Mouse (Mus musculus): ENCODE data around the gene Cd63. TPM values are rescaled to one million over a fixed set of nuclear protein-coding genes. Genes with fewer than 3 reads are reported as not detected.

The Cd63 gene
- total RNA-seq (2021) = 100 to 1,000 TPM; 203 to 239 TPM

DNA sequence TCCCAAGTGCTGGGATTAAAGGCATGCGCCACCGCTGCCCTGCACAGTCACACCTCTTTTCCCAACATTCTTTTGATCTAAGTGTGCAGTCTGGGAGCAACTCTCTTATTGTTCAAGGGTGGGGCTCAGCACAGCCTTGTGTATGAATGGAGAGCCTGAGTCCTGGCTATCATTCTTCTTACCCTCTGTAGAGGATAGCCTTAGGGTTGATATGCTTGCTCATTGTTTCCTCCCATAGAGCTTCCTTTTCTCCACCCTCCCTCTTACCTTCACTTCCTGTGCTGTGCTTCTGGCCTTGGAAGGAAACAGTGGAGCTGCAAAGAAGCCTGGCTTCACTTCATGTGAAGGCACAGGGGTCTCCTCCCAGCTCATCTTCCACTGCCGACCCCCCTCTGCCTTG is at the start of gene Cd63:
TSS of gene Cd63 (plus strand) at position 292 of the 400 bp plus-strand sequence.
- DNase-seq = no peak
- intact Hi-C loops (cut with DNase I) = no loop called here

DNA sequence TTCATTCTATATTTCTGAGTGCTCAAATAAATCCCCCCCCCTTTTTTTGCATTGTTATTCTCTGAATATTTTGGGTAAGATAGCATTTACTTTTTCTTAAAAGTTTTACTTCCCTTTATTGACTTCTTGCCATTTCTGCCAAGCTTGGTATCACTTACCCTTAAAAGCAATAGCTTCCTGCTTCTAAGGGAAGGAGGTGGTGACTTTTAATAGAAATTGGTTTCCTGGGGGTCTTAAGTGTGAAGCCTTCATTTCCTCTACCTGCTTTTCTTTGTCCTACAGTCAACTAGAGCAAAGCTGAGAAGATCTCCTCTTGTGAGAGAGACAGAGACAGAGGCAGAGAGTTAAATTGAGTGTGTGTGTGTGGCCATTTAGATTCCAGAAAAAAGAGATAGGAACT is 39.6 kb upstream of the Cd63 start:
- no peak for DNase-seq
- intact Hi-C loops (cut with DNase I) = no loop called here

DNA sequence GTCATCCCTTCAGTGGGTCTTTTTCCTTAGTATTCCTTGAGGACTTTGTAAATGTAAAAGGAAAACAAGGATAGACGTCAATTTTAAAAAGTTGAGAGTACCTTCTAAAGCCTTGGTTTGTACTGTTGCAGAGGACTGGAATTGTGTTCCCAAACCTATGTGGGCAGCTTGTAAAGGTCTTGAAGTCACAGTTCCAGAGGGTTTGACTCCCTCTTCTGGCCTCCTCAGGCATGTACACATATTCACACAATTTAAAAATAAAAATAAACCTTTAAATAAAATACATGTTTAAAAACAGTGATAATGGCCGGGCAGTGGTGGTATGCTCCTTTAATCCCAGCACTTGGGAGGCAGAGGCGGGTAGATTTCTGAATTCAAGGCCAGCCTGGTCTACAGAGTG is 34.7 kb upstream of the Cd63 start:
- intact Hi-C loops (cut with DNase I) = no loop called here
- DNase-seq = no peak

DNA sequence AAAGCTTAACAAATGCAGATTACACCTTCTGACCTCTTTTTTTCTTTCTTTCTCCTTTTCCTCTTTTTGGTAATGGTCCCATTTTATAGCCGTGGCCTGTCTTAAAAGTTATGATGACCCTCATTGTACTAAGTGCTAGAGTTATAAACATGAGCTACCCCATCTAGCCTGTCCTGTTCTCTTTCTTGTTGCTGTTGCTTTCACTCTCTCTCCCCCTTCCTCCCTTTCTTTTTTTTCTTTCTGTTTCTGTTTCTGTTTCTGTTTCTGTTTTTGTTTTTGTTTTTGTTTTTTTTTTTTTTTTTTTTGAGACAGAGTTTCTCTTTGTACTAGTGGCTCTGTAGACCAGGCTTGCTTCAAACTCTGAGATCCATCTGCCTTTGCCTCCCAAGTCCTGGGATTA is 34.3 kb upstream of the Cd63 start:
- intact Hi-C loops (cut with DNase I) = no loop called here
- no peak for DNase-seq

DNA sequence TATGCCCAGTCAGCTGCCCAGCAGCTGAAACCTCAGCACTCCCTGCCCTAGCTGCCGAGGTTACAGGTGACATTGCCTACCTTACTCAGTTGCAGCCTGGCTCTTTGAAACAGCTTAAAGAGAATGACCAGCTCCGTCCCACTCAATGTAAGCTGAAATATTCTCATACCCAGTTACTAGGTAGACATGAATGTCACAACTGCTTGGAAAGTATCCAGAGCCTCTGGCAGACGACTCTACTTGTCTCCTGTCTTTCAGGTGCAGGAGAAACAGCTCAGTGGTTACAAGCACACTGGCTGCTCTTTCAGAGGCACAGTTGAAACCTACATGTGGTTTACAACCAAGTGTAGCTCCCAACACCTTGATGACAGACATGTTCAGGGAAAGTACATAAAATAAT is 30.4 kb upstream of the Cd63 start:
- intact Hi-C loops (cut with DNase I) = no loop called here
- DNase-seq = no peak

DNA sequence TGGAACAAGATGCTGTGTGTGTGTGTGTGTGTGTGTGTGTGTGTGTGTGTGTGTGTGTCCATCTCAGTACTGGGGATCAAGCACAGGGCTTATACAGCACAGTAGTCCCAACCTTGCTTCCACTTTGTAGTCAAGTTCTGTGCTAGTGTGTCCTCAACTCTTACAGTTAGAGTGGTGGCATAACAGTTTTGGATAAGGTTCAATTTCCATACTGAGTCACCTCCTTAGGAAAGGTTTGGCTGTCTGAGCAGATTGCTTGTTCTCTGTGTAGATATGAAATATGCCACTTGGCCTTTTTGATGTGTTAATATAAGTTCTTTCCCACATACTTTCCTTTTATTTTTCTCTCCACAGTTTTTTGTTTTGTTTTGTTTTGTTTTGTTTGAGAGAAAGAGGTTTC is 22.5 kb upstream of the Cd63 start:
- intact Hi-C loops (cut with DNase I) = no loop called here
- no peak for DNase-seq

DNA sequence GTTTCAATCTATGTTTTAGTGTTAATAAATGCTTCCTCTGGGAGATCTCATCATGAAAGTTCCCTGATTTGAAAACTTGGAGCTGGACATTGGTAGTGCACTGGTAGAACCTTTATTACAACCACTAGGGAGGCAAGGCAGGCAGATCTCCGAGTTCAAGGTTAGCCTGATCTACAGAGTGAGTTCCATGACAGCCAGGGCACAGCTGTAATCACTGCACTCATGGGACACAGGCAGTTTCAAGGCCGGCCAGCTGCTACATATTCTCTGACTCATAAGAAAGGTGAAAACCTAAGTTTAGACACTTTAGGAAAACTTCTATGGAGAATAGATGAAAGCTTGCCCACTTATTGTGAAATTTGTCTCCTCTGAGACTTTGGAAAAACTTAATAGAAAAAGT is 22.0 kb upstream of the Cd63 start:
- DNase-seq = no peak
- intact Hi-C loops (cut with DNase I) = no loop called here

DNA sequence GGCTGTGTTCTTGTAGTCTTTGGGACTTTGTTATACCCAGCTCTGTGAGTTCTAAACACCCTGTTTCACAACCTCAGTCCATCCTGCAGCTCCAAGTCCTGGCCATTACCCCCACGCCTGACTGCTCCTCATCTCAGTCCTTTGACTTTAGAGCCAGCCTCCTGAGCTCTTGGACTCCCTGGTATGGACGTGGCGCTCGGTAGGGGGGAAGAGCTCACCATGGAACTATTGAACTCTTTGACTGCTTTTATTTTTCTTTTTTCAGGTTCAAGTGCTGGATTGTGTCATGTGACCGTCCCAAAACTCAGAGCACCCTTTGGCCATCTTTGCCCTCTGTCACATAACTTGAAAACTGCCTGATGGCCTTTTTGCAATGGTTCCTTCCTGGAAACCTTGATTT is 18.7 kb upstream of the Cd63 start:
- no peak for DNase-seq
- intact Hi-C loops (cut with DNase I) = no loop called here

DNA sequence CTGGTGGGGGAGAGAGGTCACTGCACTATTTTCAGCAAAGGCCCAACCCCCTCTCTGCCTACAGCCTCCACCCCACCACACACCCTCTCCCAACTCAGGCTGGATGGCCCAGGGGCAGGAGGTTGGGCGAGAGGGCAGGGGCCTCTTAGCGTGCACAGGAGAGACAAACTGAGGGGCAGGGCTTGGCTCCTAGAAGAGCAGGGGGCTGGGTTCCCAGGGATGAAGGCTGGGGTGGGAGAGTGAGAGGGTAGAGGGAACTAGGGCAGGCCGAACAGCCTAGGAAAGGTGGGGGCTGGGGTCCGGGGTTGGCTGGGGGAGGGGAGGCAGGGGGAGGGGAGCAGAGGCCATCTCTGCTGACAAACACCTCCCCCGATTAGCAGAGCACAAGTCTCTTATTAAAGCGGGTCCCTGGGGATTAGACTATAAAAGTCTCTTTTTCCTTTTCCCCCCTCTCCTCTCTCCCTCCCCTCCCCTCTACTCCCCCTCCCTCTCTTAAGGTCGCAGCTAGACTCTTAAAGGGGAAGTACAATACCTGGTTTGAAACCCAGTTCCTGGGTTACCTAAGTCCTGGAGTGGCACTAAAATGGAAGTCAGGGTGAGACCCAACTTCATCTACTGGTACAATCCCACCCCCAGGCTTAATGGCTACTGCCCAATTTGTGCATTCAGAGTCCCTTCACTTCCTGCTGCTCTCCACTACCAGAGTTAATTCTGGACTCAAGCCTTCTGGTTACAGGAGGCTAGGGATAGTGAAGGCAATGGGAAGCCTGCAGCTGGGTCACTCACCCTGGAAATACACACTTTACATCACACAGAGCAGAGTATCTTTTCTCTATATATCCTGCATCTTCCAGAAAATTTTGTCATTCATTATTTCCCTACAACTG is 11.6 kb upstream of the Cd63 start:
- intact Hi-C loops (cut with DNase I) = no loop called here
- DNase-seq = peak; percentile 20 to 28

DNA sequence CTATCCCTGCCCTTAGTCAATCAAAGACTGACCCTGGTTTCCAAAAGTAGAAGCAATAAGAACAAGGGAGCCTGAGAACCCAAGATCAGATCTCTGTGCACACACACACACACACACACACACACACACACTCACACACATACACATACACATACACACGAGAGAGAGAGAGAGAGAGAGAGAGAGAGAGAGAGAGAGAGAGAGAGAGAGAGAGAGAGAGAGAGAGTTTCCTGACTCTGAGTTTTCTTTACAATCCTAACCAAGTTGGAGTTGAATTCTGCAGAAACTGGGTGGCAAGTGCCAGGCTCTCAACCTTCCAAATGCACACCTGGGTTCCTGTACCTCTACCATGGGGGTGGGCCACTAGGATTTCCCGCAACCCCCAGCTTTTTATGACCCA is 10.9 kb upstream of the Cd63 start:
- no peak for DNase-seq
- intact Hi-C loops (cut with DNase I) = no loop called here

DNA sequence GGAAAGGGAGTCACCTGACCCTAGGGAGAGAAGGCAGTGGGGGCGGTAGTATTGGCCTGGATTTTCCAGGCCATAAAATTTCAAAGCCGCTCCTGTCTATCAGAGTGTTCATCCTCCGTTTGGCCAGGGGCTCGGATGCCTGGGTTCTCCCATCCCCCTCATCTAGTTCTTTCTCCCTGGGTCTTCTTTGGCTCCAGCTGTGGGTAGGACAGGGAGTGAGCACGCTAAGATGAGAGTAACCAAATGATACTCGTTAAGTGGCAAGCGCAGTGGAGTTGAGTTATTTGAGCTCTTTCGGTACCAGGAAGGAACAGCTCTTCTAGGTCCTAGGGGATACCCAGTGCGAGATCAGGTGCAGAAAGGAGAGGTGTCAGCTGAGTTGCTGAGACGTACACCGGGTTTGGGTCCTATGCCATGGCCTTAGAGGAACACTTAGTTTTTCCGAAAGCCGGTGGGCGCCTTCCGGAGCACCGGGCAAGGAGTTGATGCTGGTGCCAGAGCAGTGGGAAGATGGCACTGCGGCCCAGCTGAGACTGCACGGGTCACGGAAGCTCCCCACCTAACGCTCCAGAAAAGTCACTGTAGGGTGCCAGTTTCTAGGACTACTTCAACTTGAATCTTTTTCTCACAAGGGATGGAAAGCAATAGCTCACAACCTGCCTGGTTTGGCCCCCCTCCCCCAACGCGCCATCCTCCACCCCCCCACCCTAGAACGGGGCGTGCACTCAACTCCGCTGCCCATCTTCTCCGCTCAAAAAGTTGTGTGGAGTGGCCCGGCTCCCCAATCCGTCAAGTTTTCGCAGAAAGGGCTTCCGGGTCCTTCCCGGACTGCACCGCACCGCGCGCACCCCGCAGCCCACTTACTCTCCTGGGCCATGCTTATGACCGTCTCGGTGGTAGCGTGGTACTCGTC is 10.2 kb upstream of the Cd63 start:
- intact Hi-C loops (cut with DNase I) = no loop called here
- DNase-seq = peak in 1 of 2 experiments; percentile 36

DNA sequence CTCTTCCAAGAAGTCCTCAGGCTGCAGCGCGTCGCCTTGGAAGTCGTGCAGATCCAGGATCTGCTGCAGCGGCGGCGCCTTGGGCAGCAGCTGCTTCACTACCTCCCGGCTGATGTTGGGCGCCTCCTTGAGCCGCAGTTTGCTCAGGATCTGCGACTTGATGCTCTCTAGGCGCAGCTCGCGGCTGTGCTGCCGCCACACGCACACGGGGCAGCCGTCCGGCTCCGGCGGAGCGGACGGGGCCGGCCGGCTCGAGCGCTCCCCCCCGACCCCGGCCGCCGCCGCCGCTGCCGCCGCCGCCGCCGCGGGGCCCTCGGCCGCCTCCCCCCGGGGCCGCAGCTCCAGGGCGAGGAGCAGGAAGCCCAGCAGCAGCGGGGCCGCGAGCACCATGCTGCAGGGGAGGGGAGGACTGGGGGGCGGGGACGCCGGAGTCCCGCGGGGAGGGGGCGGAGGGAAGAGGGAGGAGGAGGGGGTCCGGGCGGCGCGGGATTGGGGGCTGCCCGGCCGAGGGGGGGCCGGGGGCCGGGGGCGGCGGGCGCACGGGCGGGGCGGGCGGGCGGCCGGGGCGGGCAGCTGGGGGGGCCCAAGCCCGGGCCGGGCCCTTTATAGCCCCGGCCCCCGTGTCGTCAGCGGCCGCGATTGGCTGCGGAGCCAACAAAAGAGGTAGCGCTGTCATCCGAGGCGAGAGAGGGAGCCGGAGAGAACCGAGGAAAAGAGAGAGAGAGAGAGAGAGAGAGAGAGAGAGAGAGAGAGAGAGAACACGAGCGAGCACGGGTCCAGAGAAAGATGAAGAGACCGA is 9.3 kb upstream of the Cd63 start, which contains the start of gene Gdf11:
TSS of gene Gdf11 (minus strand) at position 423 of the 799 bp plus-strand sequence.
- intact Hi-C loops (cut with DNase I) = no loop called here
- DNase-seq = peak; percentile 58 to 70

DNA sequence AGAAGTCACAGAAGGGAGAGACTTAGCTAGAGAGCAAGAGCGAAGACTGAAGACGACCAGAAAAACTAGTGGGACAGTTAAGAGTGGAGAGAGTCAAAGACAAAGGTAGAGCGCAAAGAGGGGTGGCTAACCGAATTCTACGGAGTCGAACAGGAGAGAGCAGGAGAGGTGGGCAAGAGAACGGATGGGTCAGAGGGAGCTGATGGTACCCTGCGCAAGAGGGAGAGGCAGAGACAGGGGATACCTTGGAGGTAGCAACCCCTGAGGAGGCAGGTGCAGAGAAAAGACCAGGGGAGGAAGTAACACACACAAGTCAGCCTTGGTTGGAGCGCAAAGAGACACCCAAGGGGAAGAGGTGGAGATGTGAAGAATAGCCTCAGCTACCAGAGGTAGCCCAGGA is 8.5 kb upstream of the Cd63 start:
- intact Hi-C loops (cut with DNase I) = no loop called here
- peak in 1 of 2 experiments; percentile 14 for DNase-seq

DNA sequence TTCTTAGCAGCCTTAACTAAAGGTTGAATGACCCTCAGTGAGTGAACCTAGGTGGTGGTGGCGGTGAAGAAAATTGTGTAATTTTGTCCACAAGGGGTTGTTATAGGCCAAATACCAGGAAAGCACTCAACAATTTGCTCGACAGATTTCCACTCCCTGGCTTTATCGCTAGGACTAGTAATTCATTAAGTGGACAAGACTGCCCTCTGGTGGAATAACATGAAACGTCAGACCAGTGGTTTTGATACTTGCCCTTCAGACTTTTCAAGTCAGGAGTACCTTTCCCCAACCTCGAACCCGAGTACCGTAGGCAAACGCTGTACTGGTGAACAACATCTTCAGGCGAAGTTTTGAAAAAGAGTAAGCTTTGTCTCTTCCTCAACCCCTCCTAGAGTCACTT is 5.4 kb upstream of the Cd63 start:
- peak; percentile 89 to 92 for DNase-seq
- intact Hi-C loops (cut with DNase I) = loop anchor here (1.0 to 5.0 kb wide), 3 partner anchors 50 to 165 kb away; no protein-coding TSS in a partner anchor

DNA sequence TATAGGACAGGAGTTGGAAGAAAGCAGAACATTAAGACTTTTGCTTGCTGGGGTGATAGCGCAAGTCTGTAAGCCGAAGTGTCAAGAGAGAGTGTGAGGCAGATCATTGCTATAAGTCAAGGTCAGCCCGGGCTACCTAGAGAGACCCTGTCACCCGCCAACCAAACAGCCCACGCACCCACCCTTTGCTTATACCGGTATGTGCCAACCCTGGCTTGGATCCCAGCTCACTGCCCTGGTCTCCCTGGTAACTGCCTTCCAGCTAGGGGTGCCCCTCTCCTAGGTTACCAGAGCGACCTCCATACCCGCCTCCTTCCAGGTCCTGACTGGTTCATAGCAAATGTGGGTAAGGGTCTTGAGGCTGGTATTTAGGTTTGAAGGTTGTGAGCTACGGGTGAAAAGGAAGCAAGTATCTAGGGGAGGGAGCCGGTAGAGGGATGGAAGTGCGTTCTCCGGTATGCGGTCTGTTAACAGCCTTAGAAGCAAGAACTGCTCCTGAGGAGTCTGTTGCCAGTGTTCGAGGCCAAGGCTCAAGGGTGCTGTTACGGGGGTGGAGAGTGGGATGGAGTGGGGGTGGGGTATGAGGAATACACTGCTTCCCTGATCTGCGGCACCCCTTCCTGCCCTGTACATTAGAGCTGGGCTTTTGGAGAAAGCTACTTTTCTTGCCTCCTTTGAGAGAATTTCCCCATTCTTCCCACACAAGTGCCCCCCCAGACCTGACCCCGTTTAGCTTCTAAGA is 4.7 kb upstream of the Cd63 start:
- peak; percentile 26 to 40 for DNase-seq

DNA sequence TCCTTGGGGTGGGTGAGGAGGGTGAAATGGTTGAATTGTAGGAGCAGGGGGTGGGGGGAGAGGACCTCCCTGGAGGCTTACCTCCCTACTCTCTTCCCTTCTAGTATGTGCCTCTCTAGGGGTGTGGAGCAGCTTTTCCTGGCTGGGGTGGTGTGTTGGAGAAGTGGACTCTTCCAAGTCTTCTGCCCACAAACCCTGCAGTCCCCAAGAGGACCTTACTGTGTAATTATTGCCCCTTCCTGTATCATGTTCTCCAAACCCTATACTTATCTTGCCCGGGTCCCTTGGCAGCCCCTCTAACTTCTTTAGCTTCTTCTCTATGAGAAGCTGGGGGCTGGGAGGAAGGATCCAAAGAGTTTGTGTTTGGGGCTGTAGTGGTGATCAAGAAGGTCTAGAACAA is 4.0 kb upstream of the Cd63 start:
- intact Hi-C loops (cut with DNase I) = loop anchor here (5.0 kb wide), 1 partner anchor 80 kb away; no protein-coding TSS in a partner anchor

More for the DNA sequence above, 4.7 kb upstream of the Cd63 start:
- intact Hi-C loops (cut with DNase I) = loop anchor here (1.0 to 5.0 kb wide), 3 partner anchors 51 to 165 kb away; no protein-coding TSS in a partner anchor

DNA sequence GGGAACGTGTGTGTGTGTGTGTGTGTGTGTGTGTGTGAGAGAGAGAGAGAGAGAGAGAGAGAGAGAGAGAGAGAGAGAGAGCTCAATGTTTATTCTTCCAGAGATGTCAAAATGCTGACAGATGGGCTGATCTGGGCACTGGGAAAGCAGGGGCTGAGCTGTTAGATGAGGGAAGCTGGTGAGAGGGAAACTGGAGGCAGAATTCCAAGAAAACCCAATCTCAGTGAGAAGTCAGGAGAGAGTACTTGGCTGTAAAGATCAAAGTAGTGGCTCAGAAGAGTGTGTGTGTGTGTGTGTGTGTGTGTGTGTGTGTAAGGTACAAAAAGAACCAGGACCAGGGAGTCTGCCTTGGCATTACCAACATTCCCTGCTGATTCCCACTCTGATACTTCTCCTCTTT is 3.3 kb upstream of the Cd63 start:
- no peak for DNase-seq
- intact Hi-C loops (cut with DNase I) = loop anchor here (5.0 kb wide), 1 partner anchor 80 kb away; no protein-coding TSS in a partner anchor

More for the DNA sequence above, 4.0 kb upstream of the Cd63 start:
- no peak for DNase-seq

DNA sequence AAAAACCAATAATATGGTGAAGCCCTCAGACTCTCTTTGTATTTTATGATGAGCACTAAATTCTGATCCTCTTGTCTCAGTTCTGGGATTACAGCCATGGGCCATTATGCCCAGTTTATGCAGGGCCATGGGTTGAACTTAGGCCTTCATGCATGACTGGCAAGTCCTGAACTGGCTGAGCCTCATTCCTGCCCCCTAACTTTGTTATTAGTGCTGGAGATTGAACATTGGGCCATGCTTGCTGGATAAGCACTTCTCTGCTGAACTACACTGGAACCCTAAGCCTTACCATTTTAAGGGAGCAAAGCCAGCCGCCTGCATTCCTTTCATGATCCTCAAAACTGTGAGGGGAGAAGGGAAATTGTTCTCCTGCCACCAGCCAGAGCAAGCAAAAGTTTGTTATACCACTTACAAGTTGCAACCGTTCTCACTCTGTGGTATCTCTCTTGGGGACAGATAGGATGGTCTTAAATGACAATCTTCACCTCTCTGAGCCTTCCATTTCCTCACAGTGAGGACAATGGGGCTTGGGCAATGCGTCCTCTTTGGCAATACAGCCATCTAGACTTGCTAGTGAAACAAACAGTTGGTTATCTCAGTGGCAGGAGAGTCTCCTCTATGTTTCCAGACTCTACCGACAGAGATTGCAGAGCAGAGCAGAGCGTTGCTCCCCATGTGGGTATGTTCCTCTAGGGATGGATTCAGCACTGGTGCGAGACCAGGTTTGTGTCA is 864 bp upstream of the Cd63 start:
- intact Hi-C loops (cut with DNase I) = loop anchor here (5.0 kb wide), 1 partner anchor 77 kb away; no protein-coding TSS in a partner anchor
- DNase-seq = no peak

DNA sequence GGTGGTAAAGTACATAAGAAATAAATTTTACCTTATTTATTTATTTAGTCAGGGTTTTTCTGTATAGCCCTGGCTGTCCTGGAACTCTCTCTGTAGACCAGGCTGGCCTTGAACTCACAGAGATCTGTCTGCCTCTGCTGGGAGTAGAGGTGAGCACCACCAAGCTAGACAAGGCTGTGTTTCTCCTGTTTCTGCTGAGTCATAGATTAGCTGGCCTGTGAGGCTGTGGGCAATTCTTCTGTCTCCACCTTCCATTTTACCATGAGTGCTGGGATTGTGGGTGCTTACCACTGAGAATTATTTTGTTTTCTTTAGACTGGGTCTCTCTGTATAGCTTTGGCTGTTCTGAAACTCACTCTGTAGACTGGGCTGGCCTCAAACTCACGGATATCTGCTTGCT is 620 bp downstream of the Cd63 start:
- no peak for DNase-seq
- intact Hi-C loops (cut with DNase I) = no loop called here

All from heart, postnatal 10 days (tissue).